Mouse (Mus musculus) bone marrow macrophage, adult 2 months (primary cell): ENCODE data around the gene Pbx2.

Experiments
- CTCF ChIP-seq: IDR thresholded peaks from 2 replicates; pipeline ENCODE4 v1.5.1; 2012; ENCODE audit warnings: low read depth, mild to moderate bottlenecking, low read length, moderate library complexity
- POLR2A ChIP-seq: IDR thresholded peaks from 2 replicates; pipeline ENCODE4 v1.6.1; 2012; ENCODE audit warnings: mild to moderate bottlenecking, low read depth, low read length, borderline replicate concordance

DNA sequence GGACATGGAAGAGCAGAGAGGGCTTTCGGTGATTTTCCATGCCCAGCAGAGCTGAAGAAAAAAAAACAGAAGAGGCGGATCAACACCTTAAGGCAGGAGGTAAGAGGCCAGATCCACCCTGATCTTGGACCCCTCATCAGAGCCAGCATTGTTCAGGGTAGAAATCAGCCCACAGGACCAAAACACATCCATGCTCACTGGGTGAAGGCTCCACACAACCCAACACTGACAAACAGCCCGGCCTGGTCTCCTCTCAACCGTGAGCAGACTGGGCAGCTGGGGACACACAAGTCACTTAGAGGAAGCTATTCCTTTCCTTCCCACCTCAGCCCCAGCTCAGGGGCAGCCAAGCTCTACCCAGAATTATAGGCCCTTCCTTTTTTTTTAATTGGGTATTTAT is 43.5 kb upstream of the Pbx2 start:
- TF ChIP-seq POLR2A, result no peak
- TF ChIP-seq CTCF, result no peak
